Mouse (Mus musculus): ENCODE measurements around the gene 4933430I17Rik. TPM values are rescaled to one million over a fixed set of nuclear protein-coding genes. Genes with fewer than 3 reads are reported as not detected.

The 4933430I17Rik gene
- total and polyA plus RNA-seq, 3 experiments, result 0.30 to 1.8 (median 0.52) TPM

DNA sequence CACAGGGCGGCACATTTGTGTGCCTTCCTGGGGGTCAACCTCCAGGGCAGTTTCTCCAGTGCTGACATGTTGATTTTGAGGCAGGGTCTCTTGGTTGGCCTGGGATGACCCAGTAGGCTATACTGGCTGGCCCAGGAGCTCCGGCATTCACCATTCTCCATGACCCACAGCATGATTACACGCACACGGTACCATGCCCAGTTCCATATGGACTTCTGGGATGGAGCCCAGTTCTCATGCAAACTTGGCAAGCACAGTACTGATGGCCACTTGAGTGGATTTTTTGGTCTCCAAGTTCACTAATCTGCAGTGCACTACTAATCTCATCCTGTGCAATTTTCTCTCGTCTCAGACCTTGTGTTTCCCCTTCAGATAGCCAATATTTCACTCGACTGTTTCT lies 42.5 kb downstream of the 4933430I17Rik start:
- Histone ChIP-seq H3K9ac (ENCODE audit: insufficient read depth, low read depth) (no peak overlapping the region), H3K27me3 (replicated peaks) (no peaks in the 10 kb centered on the region), H3K9me3 (replicated peaks; ENCODE audit: low read length) (no peaks in the 10 kb centered on the region), H3K36me3 (replicated peaks in 1 of 2; ENCODE audit: control insufficient read depth in 1 of 2, insufficient read depth in 1 of 2, low read length in 1 of 2) (no peaks in the 10 kb centered on the region), H3K79me2 (replicated peaks; ENCODE audit: control insufficient read depth, extremely low read depth, insufficient read depth, poor library complexity, severe bottlenecking) (no peaks in the 10 kb centered on the region), H3K4me2 (ENCODE audit: insufficient read depth, low read depth, poor library complexity, severe bottlenecking) (no peak overlapping the region), H3K27ac (ENCODE audit: insufficient read depth, low read depth) (no peak overlapping the region), H3K4me3 (replicated peaks in 1 of 3; ENCODE audit: low read depth in 2 of 3, low read length in 2 of 3, poor library complexity in 1 of 3) (no peak overlapping the region), H3K4me1 (ENCODE audit: control insufficient read depth in 1 of 2, insufficient read depth in 2 of 2) (peaks cover 7 to 9% of the 10 kb centered on the region in 2 experiments)
- in situ Hi-C loops (cut with MboI; ENCODE audit: low pct_ligation_motif_present, low pct_unique_long_range_greater_than_20kb, low sequenced_read_pairs) (no loop called here), dilution Hi-C loops (cut with MboI; ENCODE audit: extremely low pct_ligation_motif_present, extremely low pct_unique_long_range_greater_than_20kb, low sequenced_read_pairs) (no loop called here)
- no peak for TF ChIP-seq MAFK (IDR thresholded peaks at IDR 0.05; ENCODE audit: insufficient replicate concordance, low read length)
- no peak for TF ChIP-seq NRF1 (IDR thresholded peaks at IDR 0.05; ENCODE audit: low read depth, low read length)
- no peak for TF ChIP-seq KAT2A (IDR thresholded peaks at IDR 0.05; ENCODE audit: insufficient replicate concordance, low read length)
- no peak for TF ChIP-seq ZKSCAN1 (IDR thresholded peaks at IDR 0.05; ENCODE audit: borderline replicate concordance, low read depth, low read length)
- TF ChIP-seq E2F4 (IDR thresholded peaks at IDR 0.05; ENCODE audit: insufficient replicate concordance, low read depth, low read length), result no peak
- TF ChIP-seq BHLHE40 (IDR thresholded peaks at IDR 0.05; ENCODE audit: low read depth, low read length), result no peak
- no peak for TF ChIP-seq CTCF (conservative IDR thresholded peaks at IDR 0.05 in 1 of 2, IDR thresholded peaks at IDR 0.05 in 1 of 2; ENCODE audit: low read depth in 2 of 2, low read length in 2 of 2)
- TF ChIP-seq EP300 (IDR thresholded peaks at IDR 0.05; ENCODE audit: low read length), result no peak
- DNase-seq (ENCODE audit: extremely low read depth), result no peak

DNA sequence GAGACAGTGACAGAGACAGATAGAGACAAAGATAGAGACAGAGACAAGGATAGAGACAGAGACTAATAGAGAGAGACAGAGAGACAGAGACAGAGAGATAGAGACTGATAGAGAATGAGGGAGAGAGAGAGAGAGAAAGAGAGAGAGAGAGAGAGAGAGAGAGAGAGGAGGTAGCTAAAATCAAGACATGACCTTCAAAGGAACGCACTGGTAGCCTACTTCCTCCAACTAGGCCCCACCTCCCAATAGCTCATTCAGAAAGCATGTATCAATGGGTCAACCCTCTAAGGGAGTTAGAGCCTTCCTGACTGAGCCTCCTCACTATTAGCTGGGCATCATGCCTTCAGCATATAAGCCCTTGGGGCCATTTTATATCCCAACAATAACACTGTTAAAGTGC lies 43.2 kb downstream of the 4933430I17Rik start:
- no peak overlapping the region for H3K9ac ChIP-seq (ENCODE audit: insufficient read depth, low read depth)
- H3K27me3 ChIP-seq (replicated peaks), result no peaks in the 10 kb centered on the region
- H3K79me2 ChIP-seq (replicated peaks; ENCODE audit: control insufficient read depth, extremely low read depth, insufficient read depth, poor library complexity, severe bottlenecking), result no peaks in the 10 kb centered on the region
- dilution Hi-C loops (cut with MboI; ENCODE audit: extremely low pct_ligation_motif_present, extremely low pct_unique_long_range_greater_than_20kb, low sequenced_read_pairs), result no loop called here
- H3K27ac ChIP-seq (ENCODE audit: insufficient read depth, low read depth), result no peak overlapping the region
- no peak overlapping the region for H3K4me3 ChIP-seq (replicated peaks in 1 of 3; ENCODE audit: low read depth in 2 of 3, low read length in 2 of 3, poor library complexity in 1 of 3)
- no peak for TF ChIP-seq MEF2A (IDR thresholded peaks at IDR 0.05; ENCODE audit: borderline replicate concordance, low read depth, low read length)
- TF ChIP-seq KAT2A (IDR thresholded peaks at IDR 0.05; ENCODE audit: insufficient replicate concordance, low read length), result no peak
- no peak for TF ChIP-seq ZNF384 (IDR thresholded peaks at IDR 0.05; ENCODE audit: low read depth, low read length)
- TF ChIP-seq POLR2A (IDR thresholded peaks at IDR 0.05; ENCODE audit: low read depth, low read length), result no peak
- TF ChIP-seq ZKSCAN1 (IDR thresholded peaks at IDR 0.05; ENCODE audit: borderline replicate concordance, low read depth, low read length), result no peak
- no peak for TF ChIP-seq ELF1 (IDR thresholded peaks at IDR 0.05; ENCODE audit: low read depth, low read length)
- no peak for TF ChIP-seq EP300 (IDR thresholded peaks at IDR 0.05; ENCODE audit: low read length)
- no peak for TF ChIP-seq HCFC1 (IDR thresholded peaks at IDR 0.05; ENCODE audit: low read depth, low read length)
- TF ChIP-seq JUND (conservative IDR thresholded peaks at IDR 0.05; ENCODE audit: low read depth, low read length), result no peak
- no peak for TF ChIP-seq CHD1 (IDR thresholded peaks at IDR 0.05; ENCODE audit: low read depth, low read length)
- TF ChIP-seq NELFE (IDR thresholded peaks at IDR 0.05; ENCODE audit: low read depth, low read length), result no peak
- no peak for TF ChIP-seq NRF1 (IDR thresholded peaks at IDR 0.05; ENCODE audit: low read depth, low read length)
- no peak for TF ChIP-seq PAX5 (IDR thresholded peaks at IDR 0.05; ENCODE audit: low read length)
- no peak for TF ChIP-seq CTCF (conservative IDR thresholded peaks at IDR 0.05 in 1 of 2, IDR thresholded peaks at IDR 0.05 in 1 of 2; ENCODE audit: low read depth in 2 of 2, low read length in 2 of 2)
- no peak for TF ChIP-seq MAFK (IDR thresholded peaks at IDR 0.05; ENCODE audit: insufficient replicate concordance, low read length)
- no peak for TF ChIP-seq POLR2AphosphoS2 (IDR thresholded peaks at IDR 0.05; ENCODE audit: low read depth, low read length)
- TF ChIP-seq USF2 (conservative IDR thresholded peaks at IDR 0.05; ENCODE audit: low read depth, low read length), result no peak
- TF ChIP-seq GABPA (IDR thresholded peaks at IDR 0.05; ENCODE audit: insufficient replicate concordance, low read depth, low read length), result no peak
- peaks cover 2 to 4% of the 10 kb centered on the region in 2 experiments for H3K4me1 ChIP-seq (ENCODE audit: control insufficient read depth in 1 of 2, insufficient read depth in 2 of 2)
- no peaks in the 10 kb centered on the region for H3K36me3 ChIP-seq (replicated peaks in 1 of 2; ENCODE audit: control insufficient read depth in 1 of 2, insufficient read depth in 1 of 2, low read length in 1 of 2)
- no peak for DNase-seq (ENCODE audit: extremely low read depth)
- no peak overlapping the region for H3K4me2 ChIP-seq (ENCODE audit: insufficient read depth, low read depth, poor library complexity, severe bottlenecking)
- in situ Hi-C loops (cut with MboI; ENCODE audit: low pct_ligation_motif_present, low pct_unique_long_range_greater_than_20kb, low sequenced_read_pairs), result no loop called here
- no peaks in the 10 kb centered on the region for H3K9me3 ChIP-seq (replicated peaks; ENCODE audit: low read length)
